Mouse (Mus musculus) CD4-positive naive resting alpha-beta T cell, adult 57 days (primary cell): ENCODE data around the gene Vdac1. TPM values are rescaled to one million over a fixed set of nuclear protein-coding genes. Genes with fewer than 3 reads are reported as not detected.

Source experiments
- total RNA-seq: library from RNA; stranded (reverse); gene quantifications from one replicate; pipeline ENCODE4 v1.2.4, GENCODE M21; 2023

Vdac1 gene
- 50.2 TPM for total RNA-seq

GRCm38 (mm10) chr11:52360471-52361277, at the start of gene Vdac1:
Vdac1 (plus strand) TSS chr11:52360860.

GRCm38 (mm10) chr11:52395940-52396596, 35.4 kb downstream of the Vdac1 start, which contains the start of gene 9530068E07Rik:
9530068E07Rik (plus strand) TSS chr11:52396428.

Other genes starting within 250 kb of the Vdac1 start
- not detected for gene Olfr1373, start 215.3 kb upstream of the Vdac1 start, total RNA-seq
- not detected for gene Olfr1371, start 146.9 kb upstream of the Vdac1 start, total RNA-seq
- 178 TPM for gene Skp1a, start 128.9 kb upstream of the Vdac1 start, total RNA-seq
- 1,345 TPM for gene Tcf7, start 77.8 kb upstream of the Vdac1 start, total RNA-seq
- gene 9530068E07Rik, start 35.6 kb downstream of the Vdac1 start, total RNA-seq = 45.8 TPM